Mouse (Mus musculus): ENCODE data around the gene C130074G19Rik.
A peak's percentile ranks its signal among the peaks of the same experiment; 100 is the strongest.

Gene C130074G19Rik

GRCm38 (mm10) chr1:184873910-184874309 is 9.1 kb downstream of the C130074G19Rik start:
- DNase-seq (ENCODE audit: low spot score), result no peak

- DNase-seq (ENCODE audit: low spot score), result no peak
These were observed 10.8 kb downstream of the C130074G19Rik start for GRCm38 (mm10) chr1:184872069-184872819.

- no peak for DNase-seq (ENCODE audit: low spot score)
These were observed 11.5 kb downstream of the C130074G19Rik start for GRCm38 (mm10) chr1:184871506-184871905.

- DNase-seq (ENCODE audit: low spot score), result no peak
These were observed 12.2 kb downstream of the C130074G19Rik start for GRCm38 (mm10) chr1:184870646-184871385.

GRCm38 (mm10) chr1:184869939-184870565 is 13.0 kb downstream of the C130074G19Rik start:
- DNase-seq (ENCODE audit: low spot score), result peak; percentile 71

- peak; percentile 37 for DNase-seq (ENCODE audit: low spot score)
These were observed 15.3 kb downstream of the C130074G19Rik start for GRCm38 (mm10) chr1:184867640-184868120.

- peak; percentile 68 for DNase-seq (ENCODE audit: low spot score)
These were observed 18.6 kb downstream of the C130074G19Rik start for GRCm38 (mm10) chr1:184864381-184864801.

GRCm38 (mm10) chr1:184862636-184863035 is 20.4 kb downstream of the C130074G19Rik start:
- no peak for DNase-seq (ENCODE audit: low spot score)

- DNase-seq (ENCODE audit: low spot score), result no peak
These were observed 21.5 kb downstream of the C130074G19Rik start for GRCm38 (mm10) chr1:184861551-184861950.

- DNase-seq (ENCODE audit: low spot score), result no peak
These were observed 22.7 kb downstream of the C130074G19Rik start for GRCm38 (mm10) chr1:184860276-184860675.

- DNase-seq (ENCODE audit: low spot score), result no peak
These were observed 24.8 kb downstream of the C130074G19Rik start for GRCm38 (mm10) chr1:184858253-184858652.

GRCm38 (mm10) chr1:184857216-184857615 is 25.8 kb downstream of the C130074G19Rik start:
- DNase-seq (ENCODE audit: low spot score), result no peak

- DNase-seq (ENCODE audit: low spot score), result no peak
These were observed 29.1 kb downstream of the C130074G19Rik start for GRCm38 (mm10) chr1:184853922-184854321.

- DNase-seq (ENCODE audit: low spot score), result peak; percentile 76
These were observed 29.7 kb downstream of the C130074G19Rik start for GRCm38 (mm10) chr1:184853339-184853738.

GRCm38 (mm10) chr1:184851741-184852618 is 31.0 kb downstream of the C130074G19Rik start:
- DNase-seq (ENCODE audit: low spot score), result peak; percentile 71

- peak; percentile 59 for DNase-seq (ENCODE audit: low spot score)
These were observed 31.9 kb downstream of the C130074G19Rik start for GRCm38 (mm10) chr1:184851166-184851565.

- DNase-seq (ENCODE audit: low spot score), result no peak
These were observed 36.0 kb downstream of the C130074G19Rik start for GRCm38 (mm10) chr1:184846973-184847372.

GRCm38 (mm10) chr1:184846092-184846750 is 36.8 kb downstream of the C130074G19Rik start, which contains the start of gene Marc2:
Gene Marc2, minus strand, starts transcription at chr1:184846451.
- no peak for DNase-seq (ENCODE audit: low spot score)

GRCm38 (mm10) chr1:184845111-184846071 is 37.6 kb downstream of the C130074G19Rik start:
- peak; percentile 92 for DNase-seq (ENCODE audit: low spot score)
